Mouse (Mus musculus) gastrocnemius, postnatal 4 days (tissue): ENCODE data around the gene Mkln1. TPM values are rescaled to one million over a fixed set of nuclear protein-coding genes. Genes with fewer than 3 reads are reported as not detected.

ENCODE experiments used
- DNase-seq, 2 experiments: peaks; one replicate each; pipeline ENCODE4 v3.0.0; 2021 to 2022; ENCODE audit warnings: low spot score in 2 of 2, mixed read lengths in 2 of 2
- long read RNA-seq, 2 experiments: library from polyadenylated mRNA; stranded (forward); transcript quantifications; one replicate each; pipeline ENCODE4 v2.0.0; 2021
- total RNA-seq, 2 experiments: library from RNA; stranded (reverse); gene quantifications; 2 replicates each; pipeline ENCODE4 v1.2.3; 2021

Mkln1 gene
- 100 to 1,000 TPM; 108 to 129 TPM for total RNA-seq
- long read RNA-seq, experiment 1, full-length matches to known transcripts: 62 of 77 reads
- long read RNA-seq, experiment 1, partial matches to known transcripts: 1 of 77 reads
- long read RNA-seq, experiment 1, other reads (novel, unspliced or antisense): 14 of 77 reads
- long read RNA-seq, experiment 2, full-length matches to known transcripts: 65 of 89 reads
- long read RNA-seq, experiment 2, partial matches to known transcripts: 3 of 89 reads
- long read RNA-seq, experiment 2, other reads (novel, unspliced or antisense): 21 of 89 reads

- DNase-seq: peak; percentile 83 to 89
These were observed at the start of gene Mkln1 for GRCm38 (mm10) chr6:31398431-31399205. Gene Mkln1, plus strand, starts transcription at chr6:31398735.

GRCm38 (mm10) chr6:31356444-31357191 is 41.9 kb upstream of the Mkln1 start:
- no peak for DNase-seq

GRCm38 (mm10) chr6:31357286-31357685 is 41.2 kb upstream of the Mkln1 start:
- peak in 1 of 2 experiments; percentile 17 for DNase-seq

GRCm38 (mm10) chr6:31362617-31363016 is 35.9 kb upstream of the Mkln1 start:
- no peak for DNase-seq

- DNase-seq: no peak
These were observed 34.1 kb upstream of the Mkln1 start for GRCm38 (mm10) chr6:31364399-31364798.

GRCm38 (mm10) chr6:31367947-31368346 is 30.6 kb upstream of the Mkln1 start:
- DNase-seq: no peak

- DNase-seq: no peak
These were observed 30.0 kb upstream of the Mkln1 start for GRCm38 (mm10) chr6:31368559-31368958.

- DNase-seq: peak in 1 of 2 experiments; percentile 29
These were observed 28.7 kb upstream of the Mkln1 start for GRCm38 (mm10) chr6:31369875-31370274.

- DNase-seq: no peak
These were observed 27.9 kb upstream of the Mkln1 start for GRCm38 (mm10) chr6:31370550-31371061.

- DNase-seq: no peak
These were observed 27.4 kb upstream of the Mkln1 start for GRCm38 (mm10) chr6:31371140-31371539.

GRCm38 (mm10) chr6:31372620-31373019 is 25.9 kb upstream of the Mkln1 start:
- DNase-seq: no peak

GRCm38 (mm10) chr6:31373084-31373673 is 25.4 kb upstream of the Mkln1 start:
- no peak for DNase-seq

- DNase-seq: no peak
These were observed 15.5 kb upstream of the Mkln1 start for GRCm38 (mm10) chr6:31382989-31383388.

GRCm38 (mm10) chr6:31384794-31385193 is 13.7 kb upstream of the Mkln1 start:
- no peak for DNase-seq

GRCm38 (mm10) chr6:31385281-31386145 is 13.0 kb upstream of the Mkln1 start:
- DNase-seq: no peak

- DNase-seq: no peak
These were observed 8.8 kb upstream of the Mkln1 start for GRCm38 (mm10) chr6:31389716-31390115.

GRCm38 (mm10) chr6:31390243-31390981 is 8.1 kb upstream of the Mkln1 start:
- DNase-seq: no peak

GRCm38 (mm10) chr6:31392871-31393270 is 5.7 kb upstream of the Mkln1 start:
- no peak for DNase-seq

GRCm38 (mm10) chr6:31396118-31396517 is 2.4 kb upstream of the Mkln1 start:
- DNase-seq: no peak
